20 mouse cellular contexts compared by ENCODE assay signal in genomic region chr11:88602471-88603120, GRCm38 (mm10).
DNase-seq lines count a peak whose midpoint lies in the region; ATAC-seq and TF ChIP-seq lines count a peak whose summit lies in the region.
"Had no signal": no experiment of that assay in that cellular context is flagged by ENCODE, and none has a peak within 500 bp of the region (broad histone marks: within the 10 kb centered on the region; RNA-seq: fewer than 3 reads in every experiment).

No protein-coding gene starts in this region.

- TF ChIP-seq CTCF in kidney, postnatal 0 days (IDR thresholded peaks at IDR 0.05; ENCODE audit: low read depth) = no peak

- no peak overlapping the region for H3K9ac ChIP-seq in forebrain, embryonic 13.5 days
- no peak overlapping the region for H3K9ac ChIP-seq in kidney, postnatal 0 days (ENCODE audit: low read depth, low read length)
- H3K9ac ChIP-seq: hindbrain, embryonic 15.5 days; intestine, embryonic 15.5 days; limb, embryonic 15.5 days; liver, embryonic 15.5 days; midbrain, embryonic 12.5 days; neural tube, embryonic 12.5 days had no signal

- H3K27me3 ChIP-seq in forebrain, embryonic 13.5 days = no peaks in the 10 kb centered on the region
- no peaks in the 10 kb centered on the region for H3K27me3 ChIP-seq in forebrain, embryonic 10.5 days (ENCODE audit: poor library complexity, severe bottlenecking)
- no peaks in the 10 kb centered on the region for H3K27me3 ChIP-seq in kidney, postnatal 0 days (ENCODE audit: insufficient read depth, low read length)
- H3K27me3 ChIP-seq: hindbrain, embryonic 15.5 days; intestine, embryonic 15.5 days; limb, embryonic 15.5 days; liver, embryonic 15.5 days; midbrain, embryonic 12.5 days; neural tube, embryonic 12.5 days had no signal

- no peak overlapping the region for H3K4me2 ChIP-seq in forebrain, embryonic 13.5 days
- H3K4me2 ChIP-seq in kidney, postnatal 0 days (ENCODE audit: low read length) = no peak overlapping the region
- H3K4me2 ChIP-seq: hindbrain, embryonic 15.5 days; intestine, embryonic 15.5 days; limb, embryonic 15.5 days; liver, embryonic 15.5 days; midbrain, embryonic 12.5 days; neural tube, embryonic 12.5 days had no signal

- no peaks in the 10 kb centered on the region for H3K9me3 ChIP-seq in forebrain, embryonic 13.5 days (replicated peaks)
- no peaks in the 10 kb centered on the region for H3K9me3 ChIP-seq in forebrain, embryonic 10.5 days
- H3K9me3 ChIP-seq in kidney, postnatal 0 days (replicated peaks; ENCODE audit: low read length) = no peaks in the 10 kb centered on the region
- H3K9me3 ChIP-seq: embryonic facial prominence, embryonic 10.5 days; hindbrain, embryonic 15.5 days; intestine, embryonic 15.5 days; limb, embryonic 15.5 days; liver, embryonic 15.5 days; midbrain, embryonic 12.5 days; neural tube, embryonic 12.5 days had no signal

- peaks cover 76% of the 10 kb centered on the region for H3K4me1 ChIP-seq in forebrain, embryonic 13.5 days
- peaks cover 89% of the 10 kb centered on the region for H3K4me1 ChIP-seq in forebrain, embryonic 10.5 days
- peaks cover 31% of the 10 kb centered on the region for H3K4me1 ChIP-seq in kidney, postnatal 0 days (replicated peaks; ENCODE audit: insufficient read depth, low read length)

- peak overlapping the region; percentile 52 for H3K27ac ChIP-seq in forebrain, embryonic 13.5 days
- no peak overlapping the region for H3K27ac ChIP-seq in forebrain, embryonic 10.5 days
- H3K27ac ChIP-seq in kidney, postnatal 0 days = 0 out of 2 replicates have a peak overlapping the region, but pooled peaks have one; percentile 31
- H3K27ac ChIP-seq: hindbrain, embryonic 15.5 days; intestine, embryonic 15.5 days; limb, embryonic 15.5 days; liver, embryonic 15.5 days; midbrain, embryonic 12.5 days; neural tube, embryonic 12.5 days had no signal

- DNase-seq in forebrain, embryonic 10.5 days (ENCODE audit: extremely low spot score, low spot score) = no peak
- no peak for DNase-seq in kidney, postnatal 0 days (ENCODE audit: low spot score)
- DNase-seq in kidney, postnatal 10 days = no peak
- DNase-seq in adrenal gland, postnatal 14 days = peak; percentile 83
- DNase-seq in testis, postnatal 10 days (ENCODE audit: low spot score) = no peak
- no peak for DNase-seq in cerebellum, adult 9-11 months
- DNase-seq: cerebellum, adult 11 months; gastrocnemius, postnatal 25 days; heart, postnatal 10 days; thymus, postnatal 36 days had no signal

- no peak overlapping the region for H3K4me3 ChIP-seq in forebrain, embryonic 13.5 days
- no peak overlapping the region for H3K4me3 ChIP-seq in forebrain, embryonic 10.5 days
- no peak overlapping the region for H3K4me3 ChIP-seq in kidney, postnatal 0 days (replicated peaks; ENCODE audit: low read depth, low read length)
- H3K4me3 ChIP-seq: embryonic facial prominence, embryonic 10.5 days; hindbrain, embryonic 15.5 days; intestine, embryonic 15.5 days; limb, embryonic 15.5 days; liver, embryonic 15.5 days; midbrain, embryonic 12.5 days; neural tube, embryonic 12.5 days had no signal

- no peak for ATAC-seq in forebrain, embryonic 13.5 days
- no peak for ATAC-seq in kidney, postnatal 0 days (replicated peaks; ENCODE audit: low FRiP score, low read depth)
- ATAC-seq: activated CD4-positive, CD25-positive, alpha-beta regulatory T cell, adult 4 months; forebrain, embryonic 14.5 days; intestine, embryonic 15.5 days had no signal

- H3K36me3 ChIP-seq in forebrain, embryonic 13.5 days (ENCODE audit: poor library complexity, severe bottlenecking) = peaks cover 23% of the 10 kb centered on the region
- H3K36me3 ChIP-seq in forebrain, embryonic 10.5 days (replicated peaks) = peaks cover 75% of the 10 kb centered on the region
- peaks cover 14% of the 10 kb centered on the region; the same call in 1 of the 2 replicates for H3K36me3 ChIP-seq in kidney, postnatal 0 days (ENCODE audit: insufficient read depth, low read length)
- H3K36me3 ChIP-seq: hindbrain, embryonic 15.5 days; intestine, embryonic 15.5 days; liver, embryonic 15.5 days had no signal

- WGBS in forebrain, embryonic 13.5 days = 94% methylated on average over 7 of the region's 7 CpGs
- WGBS in forebrain, embryonic 10.5 days = 96% methylated on average over 7 of the region's 7 CpGs
- 21% methylated on average over 7 of the region's 7 CpGs for WGBS in kidney, postnatal 0 days
